Mouse (Mus musculus) sigmoid colon, adult 10 weeks (tissue): ENCODE measurements around the gene Baiap2l1. TPM values are rescaled to one million over a fixed set of nuclear protein-coding genes. Genes with fewer than 3 reads are reported as not detected.

Experiments
- polyA plus RNA-seq: library from polyadenylated mRNA; stranded (reverse); fragments of 350-450 nt; fragmentation: Illumina TruSeq; extraction: RNeasy Lipid Tissue Mini Kit (QIAGEN cat#74804); gene quantifications from one replicate; pipeline ENCODE4 v1.2.3, GENCODE M21; 2014; ENCODE audit warnings: low read depth, low replicate concordance

Gene Baiap2l1
- polyA plus RNA-seq, result 296 TPM

GRCm38 (mm10) chr5:144357881-144358591 is at the start of gene Baiap2l1:
TSS of gene Baiap2l1 (minus strand) at chr5:144358112.

GRCm38 (mm10) chr5:144243901-144244487 is 113.9 kb downstream of the Baiap2l1 start, which contains the start of gene Bri3:
TSS of gene Bri3 (plus strand) at chr5:144244437.

GRCm38 (mm10) chr5:144223503-144223862 is 134.4 kb downstream of the Baiap2l1 start, which contains the start of gene Tecpr1:
TSS of gene Tecpr1 (minus strand) at chr5:144223615.

Other genes with a start within 250 kb of the Baiap2l1 start
- 0.35 TPM for gene Bhlha15, start 167.8 kb downstream of the Baiap2l1 start, polyA plus RNA-seq
- 2.5 TPM for gene Tecpr1, start 134.5 kb downstream of the Baiap2l1 start, polyA plus RNA-seq
- 126 TPM for gene Bri3, start 113.7 kb downstream of the Baiap2l1 start, polyA plus RNA-seq
- not detected for gene Nptx2, start 187.8 kb upstream of the Baiap2l1 start, polyA plus RNA-seq